Mouse (Mus musculus): ENCODE measurements around the gene Dnah3. TPM values are rescaled to one million over a fixed set of nuclear protein-coding genes. Genes with fewer than 3 reads are reported as not detected.

The Dnah3 gene
- total RNA-seq, 2 experiments from 2014 or later = 0.51 TPM; not detected in 1

DNA sequence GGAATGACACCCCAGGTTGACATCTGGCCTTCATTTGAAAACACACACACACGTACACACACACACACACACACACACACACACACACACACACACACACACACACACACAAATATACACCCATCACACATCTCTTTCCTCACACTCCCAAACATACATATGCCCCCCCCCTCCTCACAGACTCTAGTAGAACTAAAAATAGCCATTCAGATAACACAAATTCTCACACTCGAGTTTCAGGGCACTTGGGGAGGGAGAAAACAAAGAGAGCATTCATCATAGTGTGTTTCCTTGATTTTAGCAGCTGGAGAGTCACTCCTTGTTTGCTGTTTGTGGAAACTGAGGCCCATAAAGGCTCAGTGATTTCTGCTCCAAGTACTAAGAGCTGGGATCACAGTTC lies 41.1 kb downstream of the Dnah3 start:
- DNase-seq = no peak

- DNase-seq = peak; percentile 25 to 47
Measured at GRCm38 (mm10) chr7:120050447-120050846, 44.6 kb downstream of the Dnah3 start.

- no peak for DNase-seq
Measured at GRCm38 (mm10) chr7:120043990-120044389, 51.1 kb downstream of the Dnah3 start.

DNA sequence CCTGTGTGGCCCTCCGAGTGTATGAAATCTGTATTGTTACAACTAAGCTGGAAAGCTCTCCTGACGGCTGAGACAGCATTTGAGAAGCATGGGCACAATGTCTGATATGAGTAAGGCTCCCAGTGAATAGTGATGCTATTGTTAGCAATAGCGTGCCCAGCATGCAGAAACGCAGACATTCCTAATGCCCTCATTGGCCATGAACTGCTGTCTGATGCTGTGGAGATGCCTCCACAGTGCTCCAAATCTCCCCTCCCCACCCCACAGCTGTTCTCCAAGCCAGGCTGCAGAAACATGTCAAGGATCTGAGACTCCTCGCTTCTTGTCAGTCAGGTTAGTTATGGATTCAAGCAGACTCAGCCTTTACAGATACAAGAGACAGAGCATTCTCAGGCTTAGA lies 58.7 kb downstream of the Dnah3 start:
- no peak for DNase-seq

- DNase-seq = no peak
Measured at GRCm38 (mm10) chr7:120034996-120035395, 60.1 kb downstream of the Dnah3 start.

DNA sequence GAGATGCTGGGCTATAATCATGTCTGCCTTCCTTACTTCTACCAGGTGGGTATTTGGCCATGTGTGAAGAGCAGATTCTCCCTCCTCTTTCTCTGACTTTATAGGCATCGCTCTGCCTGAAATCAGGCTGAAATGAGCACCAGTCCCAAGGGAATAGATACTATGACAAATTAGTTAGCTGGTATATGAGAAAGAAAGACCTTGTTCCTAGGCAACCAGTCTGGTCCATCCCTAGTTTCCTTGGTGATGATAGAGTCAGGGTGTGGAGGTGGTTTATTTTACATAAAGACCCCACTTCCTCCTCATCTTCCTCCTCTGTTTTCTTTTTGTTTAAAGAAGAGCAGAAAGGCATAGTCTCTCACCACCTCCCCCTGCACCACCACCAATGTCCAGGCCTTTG lies 60.5 kb downstream of the Dnah3 start:
- DNase-seq = no peak

- no peak for DNase-seq
Measured at GRCm38 (mm10) chr7:120028669-120029068, 66.4 kb downstream of the Dnah3 start.

DNA sequence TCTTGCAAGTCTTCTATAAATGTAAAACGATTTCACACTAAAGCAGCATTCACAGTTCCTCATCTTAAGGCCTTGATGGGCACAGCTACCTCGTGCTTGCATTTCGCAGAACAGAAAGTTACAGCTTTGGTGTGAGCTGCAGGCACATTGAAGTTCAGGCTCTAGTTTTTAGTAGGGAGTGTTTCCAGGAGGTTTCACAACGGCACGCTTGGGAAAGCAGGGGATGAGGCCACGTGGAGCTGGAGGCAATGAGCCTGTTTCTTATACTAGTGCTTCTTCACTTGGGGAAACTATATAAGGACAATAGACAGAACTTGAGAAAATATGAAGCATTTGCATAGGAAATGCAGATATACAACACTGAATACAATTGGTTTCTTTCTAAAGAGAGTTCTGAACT lies 98.0 kb downstream of the Dnah3 start:
- peak in 1 of 2 experiments; percentile 9 for DNase-seq

- peak; percentile 39 to 40 for DNase-seq
Measured at GRCm38 (mm10) chr7:119985279-119985912, 109.7 kb downstream of the Dnah3 start.

- no peak for DNase-seq
Measured at GRCm38 (mm10) chr7:119980170-119980569, 114.9 kb downstream of the Dnah3 start.

GRCm38 (mm10) chr7:119978576-119978975 lies 116.5 kb downstream of the Dnah3 start:
- no peak for DNase-seq

DNA sequence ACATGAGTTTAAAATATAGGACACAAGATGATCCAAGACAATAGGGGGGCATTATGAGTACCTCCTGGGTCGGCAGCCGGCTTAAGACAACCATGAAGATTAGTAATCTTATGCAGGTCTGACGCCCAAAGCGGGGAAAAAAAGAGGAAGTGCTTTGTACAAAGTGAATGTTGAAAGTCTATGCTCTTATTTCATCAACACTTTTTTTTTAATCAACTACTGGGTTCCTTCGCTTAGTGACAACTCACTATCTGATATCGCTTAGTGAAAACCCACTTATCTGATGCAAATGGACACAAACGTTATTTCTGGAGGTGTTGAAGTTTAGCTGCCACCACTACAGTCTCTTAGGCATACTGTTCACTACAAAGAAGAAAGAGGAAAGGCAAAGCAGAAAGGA lies 117.5 kb downstream of the Dnah3 start:
- no peak for DNase-seq

DNA sequence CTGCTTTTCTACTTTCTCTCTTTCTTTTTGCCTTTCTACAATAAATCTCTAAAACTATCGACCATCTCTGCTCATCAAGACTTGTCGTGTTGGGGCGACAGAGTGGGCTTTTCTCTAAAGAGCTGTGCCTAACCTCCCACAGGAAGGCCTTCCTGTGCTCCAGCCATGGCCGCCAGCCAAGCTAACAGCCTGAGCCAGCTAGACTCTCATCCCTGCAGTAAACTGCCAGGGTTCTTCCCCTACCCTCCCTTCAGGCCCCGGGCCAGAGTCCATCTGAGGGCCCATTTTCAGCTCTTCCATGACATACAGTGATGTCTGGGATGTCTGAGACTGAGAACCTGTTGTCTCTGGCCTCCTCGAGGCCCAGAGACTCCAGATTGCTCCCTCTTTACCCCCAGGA lies 118.8 kb downstream of the Dnah3 start:
- peak; percentile 37 to 46 for DNase-seq

DNA sequence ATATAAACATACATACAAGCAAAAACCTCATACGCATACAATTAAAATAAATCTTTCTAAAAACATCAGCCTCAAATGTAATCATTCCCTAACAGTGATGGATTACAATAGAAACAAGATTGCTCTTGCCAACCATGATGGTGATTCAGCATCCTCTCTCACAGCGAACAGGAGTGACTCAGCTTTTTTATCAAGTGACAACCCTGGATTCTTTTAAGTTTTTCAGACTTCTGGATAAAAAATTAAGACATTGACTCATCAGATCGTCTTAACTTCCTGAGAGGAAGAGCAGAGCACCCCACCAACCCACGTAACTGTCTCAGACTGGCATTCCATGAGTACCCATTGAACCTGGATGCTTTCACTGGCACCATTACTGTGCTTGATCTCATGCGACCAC lies 120.9 kb downstream of the Dnah3 start:
- no peak for DNase-seq

DNA sequence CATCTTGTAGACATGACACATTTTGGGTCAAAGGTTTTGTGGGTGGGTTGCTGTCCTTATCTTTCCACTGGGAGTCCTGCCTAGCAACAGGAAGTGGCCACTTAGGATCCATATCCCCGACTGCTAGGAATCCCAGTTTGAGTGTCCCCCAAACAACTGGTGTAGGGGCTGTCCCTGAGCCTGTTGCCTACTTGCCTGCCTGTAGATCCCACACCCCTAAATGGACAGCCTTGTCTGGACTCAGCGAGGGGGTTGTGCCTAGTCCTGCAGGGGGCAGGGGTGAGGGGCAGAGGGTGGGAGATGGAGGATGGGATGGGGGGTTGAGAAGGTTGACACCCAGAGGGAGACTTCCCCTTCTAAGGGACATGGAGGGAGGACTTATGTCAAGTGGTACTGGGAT lies 125.8 kb downstream of the Dnah3 start:
- no peak for DNase-seq

GRCm38 (mm10) chr7:119965651-119966395 lies 129.3 kb downstream of the Dnah3 start:
- peak in 1 of 2 experiments; percentile 26 for DNase-seq

DNA sequence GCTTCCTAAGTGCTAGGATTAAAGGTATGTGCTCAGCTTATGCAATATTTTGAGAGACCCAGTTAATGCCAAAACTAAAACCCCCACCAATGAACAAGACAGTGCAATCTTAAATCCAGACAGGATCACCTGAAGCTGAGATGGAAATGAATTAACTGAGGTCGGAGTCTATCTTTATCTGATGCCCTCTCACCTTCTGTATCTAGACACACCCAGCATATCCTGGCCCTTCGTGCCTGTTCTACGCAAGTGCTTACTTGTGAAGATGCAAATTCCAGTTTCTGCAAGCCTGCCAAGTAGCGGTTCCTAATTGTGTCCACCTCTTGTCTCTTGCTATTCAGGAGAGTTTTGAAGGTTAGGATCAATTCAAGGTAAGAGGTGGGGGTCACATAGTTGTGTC lies 129.9 kb downstream of the Dnah3 start:
- peak; percentile 16 to 39 for DNase-seq

GRCm38 (mm10) chr7:119961107-119961506 lies 134.0 kb downstream of the Dnah3 start:
- peak; percentile 89 to 92 for DNase-seq

GRCm38 (mm10) chr7:119960546-119960945 lies 134.5 kb downstream of the Dnah3 start:
- DNase-seq = peak; percentile 16 to 30

GRCm38 (mm10) chr7:119960006-119960405 lies 135.1 kb downstream of the Dnah3 start:
- DNase-seq = peak; percentile 53 to 63

DNA sequence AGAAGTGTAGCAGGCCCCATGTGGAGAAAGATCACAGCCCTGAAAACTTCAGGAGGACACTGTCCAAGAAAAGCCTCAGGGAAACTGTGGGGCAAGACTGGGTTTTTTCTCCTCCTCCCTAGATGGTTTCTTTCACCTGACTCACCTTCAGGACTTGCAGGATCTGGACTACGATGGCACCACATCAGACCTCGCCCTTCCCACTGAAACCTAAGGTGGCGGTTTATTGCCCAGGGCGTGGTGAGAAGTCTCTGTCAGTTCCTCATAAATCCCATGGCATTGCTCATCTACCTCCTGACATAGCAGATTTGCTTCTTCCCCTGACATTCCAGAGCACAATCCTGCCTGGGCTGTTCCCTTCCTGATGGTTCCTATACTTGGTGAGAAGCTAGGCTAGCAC lies 135.6 kb downstream of the Dnah3 start:
- peak in 1 of 2 experiments; percentile 28 for DNase-seq

DNA sequence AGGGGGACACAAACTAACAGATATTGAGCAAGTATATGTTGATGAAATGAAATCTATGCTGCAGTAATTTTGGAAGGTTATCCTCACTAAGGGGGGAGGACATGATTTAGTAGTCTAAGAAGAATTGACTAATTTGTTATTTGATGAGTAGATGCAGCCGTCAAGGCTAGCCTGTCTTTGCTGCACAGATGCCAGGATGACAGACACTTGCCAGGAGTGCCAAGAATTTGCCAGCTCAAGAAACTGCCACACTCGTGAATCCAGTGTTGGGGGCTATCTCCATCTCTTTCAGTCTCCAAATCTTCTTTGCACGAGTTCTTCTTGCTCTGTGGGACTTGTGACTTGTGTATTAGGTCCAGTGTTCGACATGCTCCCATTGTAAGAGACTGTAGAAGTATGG lies 136.0 kb downstream of the Dnah3 start:
- DNase-seq = no peak

DNA sequence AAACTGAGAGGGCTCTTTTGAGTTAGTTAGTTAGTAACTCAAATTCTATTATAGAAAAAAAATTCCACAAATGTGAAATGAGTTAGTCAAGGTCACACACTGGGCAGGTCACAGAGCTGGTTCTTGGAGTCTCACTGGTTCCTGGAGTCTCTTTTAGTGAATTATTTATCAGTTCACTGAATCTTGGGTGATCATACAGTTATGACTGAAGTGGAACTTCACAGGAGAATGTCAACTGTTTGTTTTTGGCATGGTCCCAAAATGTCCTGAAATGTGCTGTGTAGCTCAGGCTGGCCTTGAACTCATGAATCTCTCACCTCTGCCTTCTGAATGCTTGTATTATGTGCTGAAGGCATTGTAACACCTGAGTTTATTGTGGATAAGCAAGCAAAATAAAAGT lies 137.7 kb downstream of the Dnah3 start:
- no peak for DNase-seq

- no peak for DNase-seq
Measured at GRCm38 (mm10) chr7:119954047-119954446, 141.0 kb downstream of the Dnah3 start.
